15 mouse cellular contexts compared by ENCODE assay signal in genomic region chr7:139371389-139371788, GRCm38 (mm10).
"Had no signal": no experiment of that assay in that cellular context is flagged by ENCODE, and none has a peak within 500 bp of the region (broad histone marks: within the 10 kb centered on the region; RNA-seq: fewer than 3 reads in every experiment).

No protein-coding gene starts in this region.

- H3K27me3 ChIP-seq: liver, embryonic 13.5 days; megakaryocyte, embryonic 14.5 days had no signal

- H3K27ac ChIP-seq: layer of hippocampus, adult 2 months; left cerebral cortex, adult 2 months; liver, embryonic 13.5 days; macrophage; midbrain, embryonic 10.5 days had no signal

- ATAC-seq: inflammation-experienced regulatory T-cells, adult 6 months had no signal

- H3K9me3 ChIP-seq: liver, embryonic 13.5 days; midbrain, embryonic 10.5 days had no signal

- H3K36me3 ChIP-seq: liver, embryonic 13.5 days; midbrain, embryonic 10.5 days had no signal

- H3K4me3 ChIP-seq: layer of hippocampus, adult 2 months; left cerebral cortex, adult 2 months; liver, embryonic 13.5 days; megakaryocyte, embryonic 14.5 days; midbrain, embryonic 10.5 days had no signal

- H3K9ac ChIP-seq: liver, embryonic 13.5 days had no signal

- H3K4me2 ChIP-seq: liver, embryonic 13.5 days had no signal

- DNase-seq: kidney, adult 18-20 months; kidney, adult 9 months; kidney, postnatal 25 days; layer of hippocampus, adult 9-11 months; layer of hippocampus, postnatal 36 days; liver, embryonic 13.5 days; lung, adult 2 months; midbrain, embryonic 14.5 days; thymus, postnatal 25 days had no signal

- H3K4me1 ChIP-seq: midbrain, embryonic 10.5 days had no signal
